Mouse (Mus musculus) hindbrain, embryonic 12.5 days (tissue): ENCODE measurements around the gene Phyh. TPM values are rescaled to one million over a fixed set of nuclear protein-coding genes. Genes with fewer than 3 reads are reported as not detected.

Experiments
- ATAC-seq: fragments of 200-750 bp; cut with Nextera tagmentation; 2 replicates; pipeline ENCODE4 v1.8.0; 2017; ENCODE audit warnings: moderate TSS enrichment; ENCODE audit not compliant: low FRiP score
- H3K27ac ChIP-seq: fragments of 300-500 bp; sonication (generic); 2 replicates; pipeline ENCODE4 v1.5.1; 2016; ENCODE audit warnings: mild to moderate bottlenecking
- H3K27me3 ChIP-seq: fragments of 300-500 bp; sonication (generic); 2 replicates; pipeline ENCODE4 v1.6.1; 2016; ENCODE audit warnings: mild to moderate bottlenecking
- H3K36me3 ChIP-seq: fragments of 300-500 bp; sonication (generic); 2 replicates; pipeline ENCODE4 v1.6.1; 2016; ENCODE audit warnings: mild to moderate bottlenecking
- H3K4me1 ChIP-seq: fragments of 300-500 bp; sonication (generic); 2 replicates; pipeline ENCODE4 v1.6.1; 2016
- H3K4me2 ChIP-seq: fragments of 300-500 bp; sonication (generic); replicated peaks from 2 replicates; pipeline ENCODE4 v1.6.1; 2016; ENCODE audit warnings: mild to moderate bottlenecking
- H3K4me3 ChIP-seq: fragments of 300-500 bp; sonication (generic); 2 replicates; pipeline ENCODE4 v1.5.1; 2016; ENCODE audit warnings: mild to moderate bottlenecking
- H3K9ac ChIP-seq: fragments of 300-500 bp; sonication (generic); 2 replicates; pipeline ENCODE4 v1.6.1; 2016; ENCODE audit warnings: mild to moderate bottlenecking, moderate library complexity
- H3K9me3 ChIP-seq: fragments of 300-500 bp; sonication (generic); replicated peaks from 2 replicates; pipeline ENCODE4 v1.6.1; 2016; ENCODE audit warnings: mild to moderate bottlenecking
- WGBS: fragments of 180-500 bp; shearing (Covaris S2); methylation state at CpG from one replicate; pipeline ENCODE4 v1.1.7; 2016; 5-methylcytosine and 5-hydroxymethylcytosine counted together
- polyA plus RNA-seq: library from polyadenylated mRNA; unstranded; fragments of >200 nt; fragmentation: Nextera tagmentation; extraction: Ambion mirVana; gene quantifications from 2 replicates; pipeline ENCODE4 v1.2.1, GENCODE M21; 2016

Gene Phyh
- polyA plus RNA-seq, 1 experiment from 2014 or later = 51.4 TPM

GRCm38 (mm10) chr2:4983987-4984386 is 65.2 kb downstream of the Phyh start:
- no peaks in the 10 kb centered on the region for H3K36me3 ChIP-seq
- no peak overlapping the region for H3K9ac ChIP-seq
- no peak overlapping the region for H3K4me2 ChIP-seq
- H3K4me1 ChIP-seq = no peaks in the 10 kb centered on the region
- WGBS = 29% methylated on average over 5 of the region's 5 CpGs
- H3K27me3 ChIP-seq = no peaks in the 10 kb centered on the region
- H3K9me3 ChIP-seq = no peaks in the 10 kb centered on the region
- H3K4me3 ChIP-seq = no peak overlapping the region
- H3K27ac ChIP-seq = no peak overlapping the region
- ATAC-seq = no peak

- H3K27ac ChIP-seq = no peak overlapping the region
- H3K4me3 ChIP-seq = no peak overlapping the region
- H3K4me1 ChIP-seq = no peaks in the 10 kb centered on the region
- no peaks in the 10 kb centered on the region for H3K27me3 ChIP-seq
- H3K9me3 ChIP-seq = no peaks in the 10 kb centered on the region
- no peak for ATAC-seq
- no peak overlapping the region for H3K9ac ChIP-seq
- 88% methylated on average over 6 of the region's 6 CpGs for WGBS
- no peaks in the 10 kb centered on the region for H3K36me3 ChIP-seq
- H3K4me2 ChIP-seq = no peak overlapping the region
Measured at GRCm38 (mm10) chr2:4985000-4985399, 66.2 kb downstream of the Phyh start.

- no peaks in the 10 kb centered on the region for H3K4me1 ChIP-seq
- H3K4me3 ChIP-seq = no peak overlapping the region
- WGBS = 88% methylated on average over 4 of the region's 4 CpGs
- peaks cover 13% of the 10 kb centered on the region; the same call in 1 of the 2 replicates for H3K36me3 ChIP-seq
- H3K27me3 ChIP-seq = no peaks in the 10 kb centered on the region
- no peak overlapping the region for H3K4me2 ChIP-seq
- H3K27ac ChIP-seq = no peak overlapping the region
- no peaks in the 10 kb centered on the region for H3K9me3 ChIP-seq
- H3K9ac ChIP-seq = no peak overlapping the region
- no peak for ATAC-seq
Measured at GRCm38 (mm10) chr2:4986798-4987197, 68.0 kb downstream of the Phyh start.

GRCm38 (mm10) chr2:4987388-4988180 is 68.8 kb downstream of the Phyh start:
- ATAC-seq = no peak
- Histone ChIP-seq H3K9me3 (no peaks in the 10 kb centered on the region), H3K4me2 (no peak overlapping the region), H3K36me3 (peaks cover 16% of the 10 kb centered on the region), H3K4me1 (no peaks in the 10 kb centered on the region), H3K4me3 (no peak overlapping the region), H3K27ac (no peak overlapping the region), H3K27me3 (no peaks in the 10 kb centered on the region), H3K9ac (no peak overlapping the region)
- WGBS = 85% methylated on average over 8 of the region's 8 CpGs

Other genes starting within 250 kb of the Phyh start
- 5.7 and 6.4 TPM in 2 replicates for gene Bend7, start 201.2 kb upstream of the Phyh start, polyA plus RNA-seq
- 109 and 111 TPM in 2 replicates for gene Sephs1, start 37.5 kb upstream of the Phyh start, polyA plus RNA-seq
- 0.96 and 1.9 TPM in 2 replicates for gene Ucma, start 57.1 kb downstream of the Phyh start, polyA plus RNA-seq
- gene Mcm10, start 93.8 kb downstream of the Phyh start, polyA plus RNA-seq = 19.8 and 23.1 TPM in 2 replicates
- gene Optn, start 145.0 kb downstream of the Phyh start, polyA plus RNA-seq = 6.7 and 7.2 TPM in 2 replicates
- gene Ccdc3, start 218.8 kb downstream of the Phyh start, polyA plus RNA-seq = 14.4 and 19.1 TPM in 2 replicates